Mouse (Mus musculus): ENCODE results near the gene Fgf2.

Fgf2 gene

GRCm38 (mm10) chr3:37348221-37349165, at the start of gene Fgf2:
Gene Fgf2, plus strand, starts transcription at chr3:37348346.
- peak in 1 of 2 experiments; percentile 5 for DNase-seq

GRCm38 (mm10) chr3:37299470-37299869, 48.7 kb upstream of the Fgf2 start:
- DNase-seq, result no peak

- peak; percentile 14 to 24 for DNase-seq
Observed at GRCm38 (mm10) chr3:37302685-37303084, 45.5 kb upstream of the Fgf2 start.

GRCm38 (mm10) chr3:37303392-37304139, 44.6 kb upstream of the Fgf2 start:
- no peak for DNase-seq

GRCm38 (mm10) chr3:37311897-37312369, 36.2 kb upstream of the Fgf2 start:
- no peak for DNase-seq

- peak; percentile 97 to 98 for DNase-seq
Observed at GRCm38 (mm10) chr3:37312370-37312941, 35.7 kb upstream of the Fgf2 start, which contains the start of the genes Bbs12 and Cetn4. Gene Bbs12, plus strand, starts transcription at chr3:37312554. Gene Cetn4, minus strand, starts transcription at chr3:37312708.

GRCm38 (mm10) chr3:37313371-37313770, 34.8 kb upstream of the Fgf2 start:
- no peak for DNase-seq

GRCm38 (mm10) chr3:37316233-37316632, 31.9 kb upstream of the Fgf2 start:
- DNase-seq, result no peak

GRCm38 (mm10) chr3:37324310-37324709, 23.8 kb upstream of the Fgf2 start:
- no peak for DNase-seq

GRCm38 (mm10) chr3:37325317-37326112, 22.6 kb upstream of the Fgf2 start:
- no peak for DNase-seq

- no peak for DNase-seq
Observed at GRCm38 (mm10) chr3:37326627-37327026, 21.5 kb upstream of the Fgf2 start.

- no peak for DNase-seq
Observed at GRCm38 (mm10) chr3:37328489-37328888, 19.7 kb upstream of the Fgf2 start.

GRCm38 (mm10) chr3:37329963-37330362, 18.2 kb upstream of the Fgf2 start:
- DNase-seq, result no peak

- DNase-seq, result no peak
Observed at GRCm38 (mm10) chr3:37331999-37332449, 16.1 kb upstream of the Fgf2 start.

GRCm38 (mm10) chr3:37334053-37334452, 14.1 kb upstream of the Fgf2 start:
- no peak for DNase-seq

- DNase-seq, result no peak
Observed at GRCm38 (mm10) chr3:37341110-37341509, 7.0 kb upstream of the Fgf2 start.

GRCm38 (mm10) chr3:37342811-37343210, 5.3 kb upstream of the Fgf2 start:
- DNase-seq, result no peak

- DNase-seq, result no peak
Observed at GRCm38 (mm10) chr3:37347671-37348070, 475 bp upstream of the Fgf2 start.

- no peak for DNase-seq
Observed at GRCm38 (mm10) chr3:37349166-37349548, 1.0 kb downstream of the Fgf2 start.

- DNase-seq, result no peak
Observed at GRCm38 (mm10) chr3:37350386-37350785, 2.2 kb downstream of the Fgf2 start.

GRCm38 (mm10) chr3:37353951-37354481, 5.9 kb downstream of the Fgf2 start:
- no peak for DNase-seq

- DNase-seq, result no peak
Observed at GRCm38 (mm10) chr3:37354737-37355136, 6.6 kb downstream of the Fgf2 start.

Measured in cerebellum, postnatal 36 days (tissue).